Mouse (Mus musculus) ES-Bruce4 (cell line): ENCODE measurements around the gene Pex13. TPM values are rescaled to one million over a fixed set of nuclear protein-coding genes. Genes with fewer than 3 reads are reported as not detected.

Experiments used
- polyA plus RNA-seq: library from polyadenylated mRNA; stranded (reverse); fragments of >200 nt; gene quantifications from 2 replicates; pipeline ENCODE4 v1.2.4, GENCODE M21; 2011; ENCODE audit warnings: low read depth; ENCODE audit not compliant: missing spikeins, insufficient read depth, insufficient read length

The Pex13 gene
- polyA plus RNA-seq, 1 experiment = 63.0 TPM

Other genes with a start within 250 kb of the Pex13 start
- gene Ahsa2, start 167.9 kb downstream of the Pex13 start, polyA plus RNA-seq = 49.1 and 52.1 TPM in 2 replicates
- gene 1700093K21Rik, start 144.8 kb downstream of the Pex13 start, polyA plus RNA-seq = 0.64 TPM in 1 of 2 replicates, not detected in the other
- gene 0610010F05Rik, start 32.3 kb downstream of the Pex13 start, polyA plus RNA-seq = 22.4 and 22.8 TPM in 2 replicates
- 62.5 and 72.8 TPM in 2 replicates for gene Pus10, start 285 bp downstream of the Pex13 start, polyA plus RNA-seq
- 2.3 and 2.6 TPM in 2 replicates for gene Rel, start 105.0 kb upstream of the Pex13 start, polyA plus RNA-seq
- 31.1 and 34.1 TPM in 2 replicates for gene Papolg, start 229.3 kb upstream of the Pex13 start, polyA plus RNA-seq